Mouse (Mus musculus) forebrain, embryonic 14.5 days (tissue): ENCODE data around the gene Nedd4. TPM values are rescaled to one million over a fixed set of nuclear protein-coding genes. Genes with fewer than 3 reads are reported as not detected.

ENCODE experiments used
- ATAC-seq: fragments of 200-750 bp; cut with Nextera tagmentation; 2 replicates; pipeline ENCODE4 v1.8.0; 2017; ENCODE audit warnings: mild to moderate bottlenecking, moderate library complexity
- DNase-seq: peaks from one replicate; pipeline ENCODE4 v3.0.0-alpha.2; 2015; ENCODE audit warnings: low spot score
- H3K27ac ChIP-seq: fragments of 300-500 bp; sonication (generic); 2 replicates; pipeline ENCODE4 v1.5.1; 2014; ENCODE audit warnings: low read depth, mild to moderate bottlenecking, control low read depth, low read length, moderate library complexity
- H3K27me3 ChIP-seq: fragments of 300-500 bp; sonication (generic); replicated peaks from 2 replicates; pipeline ENCODE4 v1.6.1; 2014; ENCODE audit warnings: low read length, control low read depth, mixed read lengths; ENCODE audit not compliant: control insufficient read depth, insufficient read depth
- H3K36me3 ChIP-seq: fragments of 300-500 bp; sonication (generic); 2 replicates; pipeline ENCODE4 v1.6.1; 2014; ENCODE audit warnings: low read length, control low read depth; ENCODE audit not compliant: control insufficient read depth, insufficient read depth
- H3K4me1 ChIP-seq: fragments of 300-500 bp; sonication (generic); 2 replicates; pipeline ENCODE4 v1.6.1; 2014; ENCODE audit warnings: antibody characterized with exemption, low read length, control low read depth; ENCODE audit not compliant: control insufficient read depth, insufficient read depth
- H3K4me2 ChIP-seq: fragments of 300-500 bp; sonication (generic); 2 replicates; pipeline ENCODE4 v1.6.1; 2014; ENCODE audit warnings: mild to moderate bottlenecking, control low read depth, low read length
- H3K4me3 ChIP-seq: fragments of 300-500 bp; sonication (generic); 2 replicates; pipeline ENCODE4 v1.5.1; 2014; ENCODE audit warnings: low read depth, low read length, control low read depth
- H3K9ac ChIP-seq: fragments of 300-500 bp; sonication (generic); 2 replicates; pipeline ENCODE4 v1.6.1; 2014; ENCODE audit warnings: mild to moderate bottlenecking, low read length, control low read depth, moderate library complexity
- H3K9me3 ChIP-seq: fragments of 300-500 bp; sonication (generic); replicated peaks from 2 replicates; pipeline ENCODE4 v1.6.1; 2016; ENCODE audit warnings: low read length, control low read depth, mixed read lengths; ENCODE audit not compliant: control insufficient read depth
- WGBS: fragments of 180-500 bp; shearing (Covaris S2); extraction: QIAGEN DNeasy Blood & Tissue Kit; methylation state at CpG from one replicate; pipeline ENCODE4 v1.1.7; 2014; 5-methylcytosine and 5-hydroxymethylcytosine counted together
- polyA plus RNA-seq: library from polyadenylated mRNA; unstranded; fragments of >200 nt; fragmentation: Nextera tagmentation; extraction: Ambion mirVana; gene quantifications from 2 replicates; pipeline ENCODE4 v1.2.1, GENCODE M21; 2014

Nedd4 gene
- polyA plus RNA-seq: 437 and 459 TPM in 2 replicates

DNA sequence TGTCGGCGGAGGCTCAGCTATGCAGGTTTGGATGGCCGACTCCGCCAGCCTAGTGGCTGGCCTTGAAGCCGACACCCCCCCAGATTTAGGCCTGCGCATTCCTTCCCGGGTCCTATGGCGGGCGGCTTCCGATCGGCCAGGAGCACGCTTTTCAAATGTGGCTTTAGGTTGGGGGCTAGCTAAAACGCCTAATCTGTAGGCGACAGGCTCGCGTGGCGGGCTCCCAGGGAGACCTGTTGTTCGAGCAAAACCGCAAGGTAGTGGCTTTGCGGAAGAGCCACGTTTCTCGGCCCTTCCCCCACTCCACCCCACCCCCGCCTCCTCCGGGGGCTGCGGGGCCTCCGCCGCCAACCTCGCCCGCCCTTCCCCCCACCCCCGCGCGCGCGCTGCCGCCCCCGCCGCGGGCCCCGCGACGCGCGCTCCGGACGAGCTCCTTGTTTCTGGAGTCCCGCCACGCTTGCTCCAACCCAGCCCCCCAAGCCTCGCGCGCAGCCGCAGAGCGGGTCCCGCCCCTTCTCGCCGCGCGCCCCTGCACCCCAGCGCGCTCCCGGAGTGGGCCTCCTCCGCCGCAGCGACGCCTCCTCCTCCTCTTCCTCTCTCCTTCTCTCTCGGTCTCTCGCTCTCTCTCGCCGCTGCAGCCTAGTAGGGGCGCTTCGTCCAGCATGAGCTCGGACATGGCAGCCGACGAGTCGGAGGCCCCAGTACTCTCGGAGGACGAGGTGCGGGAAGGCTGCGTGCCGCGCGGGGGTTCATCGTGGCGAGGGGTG, at the start of gene Nedd4:
Nedd4 (plus strand) TSS at position 452 of the 767 bp plus-strand sequence.
- peak within 1 kb of the TSS; percentile 97 for H3K4me3 ChIP-seq
- H3K4me2 ChIP-seq: peak within 1 kb of the TSS; percentile 88
- H3K27me3 ChIP-seq: no peaks in the 10 kb centered on the region
- peaks cover 24% of the 10 kb centered on the region for H3K36me3 ChIP-seq
- WGBS: under 1% methylated on average over 83 of the region's 83 CpGs
- no peaks in the 10 kb centered on the region for H3K9me3 ChIP-seq
- peak; percentile 97 for DNase-seq
- peak within 1 kb of the TSS; percentile 99 for H3K27ac ChIP-seq
- H3K9ac ChIP-seq: peak within 1 kb of the TSS; percentile 99
- ATAC-seq: peak; percentile 87
- peaks cover 23% of the 10 kb centered on the region for H3K4me1 ChIP-seq

DNA sequence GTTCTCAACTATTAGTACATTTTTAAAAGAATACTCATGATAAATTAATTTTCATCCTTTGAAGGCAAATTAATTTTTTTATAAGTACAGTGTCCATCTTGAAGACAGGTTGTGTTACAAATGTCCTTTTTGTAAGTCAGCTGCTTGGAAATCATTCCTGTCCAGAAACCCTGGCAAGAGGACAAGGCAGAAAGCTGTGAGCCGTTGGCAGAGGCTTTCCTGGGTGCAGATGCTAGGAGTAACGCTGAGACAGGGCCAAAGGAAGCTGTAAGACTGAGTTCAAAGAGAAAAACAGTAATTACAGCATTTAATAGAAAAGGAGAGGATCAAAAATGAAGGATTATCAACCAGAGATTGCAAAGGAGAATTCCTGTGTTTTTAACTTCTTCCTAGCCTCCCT, 48.3 kb upstream of the Nedd4 start:
- peak; percentile 65 for DNase-seq
- Histone ChIP-seq H3K4me1 (no peaks in the 10 kb centered on the region; the same call in 1 of the 2 replicates), H3K27ac (no peak overlapping the region), H3K36me3 (peaks cover 47% of the 10 kb centered on the region), H3K9ac (no peak overlapping the region), H3K27me3 (no peaks in the 10 kb centered on the region), H3K4me2 (no peak overlapping the region), H3K9me3 (no peaks in the 10 kb centered on the region), H3K4me3 (no peak overlapping the region)
- 28% methylated on average over 2 of the region's 2 CpGs for WGBS
- ATAC-seq: no peak

DNA sequence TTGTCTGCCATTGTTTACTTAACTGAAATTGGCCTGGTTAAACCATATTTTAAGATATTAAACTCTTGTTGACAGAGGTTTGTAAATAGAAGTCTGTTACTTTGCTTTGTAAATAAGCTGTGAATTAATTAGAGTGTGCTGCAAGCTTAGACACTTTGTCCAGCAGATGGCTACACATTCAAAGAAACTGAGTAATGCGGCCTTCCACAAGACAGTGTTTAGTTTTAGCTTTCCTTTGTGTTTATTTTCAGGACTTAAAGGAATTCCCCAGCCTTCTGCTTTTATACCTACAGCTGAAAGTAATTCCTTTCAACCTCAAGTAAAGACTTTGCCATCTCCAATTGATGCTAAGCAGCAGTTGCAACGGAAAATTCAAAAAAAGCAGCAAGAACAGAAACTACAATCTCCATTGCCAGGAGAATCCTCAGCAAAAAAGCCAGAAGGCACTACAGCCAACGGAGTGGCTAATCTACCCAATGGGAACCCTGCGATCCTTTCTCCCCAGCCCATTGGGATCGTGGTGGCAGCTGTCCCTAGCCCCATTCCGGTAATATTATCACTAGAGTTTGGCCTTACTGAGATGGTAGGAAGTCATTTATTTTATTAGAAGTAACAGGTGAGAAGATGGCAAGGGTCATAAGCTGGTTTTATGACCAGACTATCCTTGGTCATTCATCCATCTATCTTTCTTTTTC, 47.2 kb upstream of the Nedd4 start:
- Histone ChIP-seq H3K36me3 (peaks cover 56% of the 10 kb centered on the region), H3K4me1 (no peaks in the 10 kb centered on the region; the same call in 1 of the 2 replicates), H3K9me3 (no peaks in the 10 kb centered on the region), H3K9ac (no peak overlapping the region), H3K4me3 (no peak overlapping the region), H3K27ac (no peak overlapping the region), H3K27me3 (no peaks in the 10 kb centered on the region), H3K4me2 (no peak overlapping the region)
- DNase-seq (peak; percentile 81), ATAC-seq (no peak)
- 65% methylated on average over 6 of the region's 6 CpGs for WGBS

DNA sequence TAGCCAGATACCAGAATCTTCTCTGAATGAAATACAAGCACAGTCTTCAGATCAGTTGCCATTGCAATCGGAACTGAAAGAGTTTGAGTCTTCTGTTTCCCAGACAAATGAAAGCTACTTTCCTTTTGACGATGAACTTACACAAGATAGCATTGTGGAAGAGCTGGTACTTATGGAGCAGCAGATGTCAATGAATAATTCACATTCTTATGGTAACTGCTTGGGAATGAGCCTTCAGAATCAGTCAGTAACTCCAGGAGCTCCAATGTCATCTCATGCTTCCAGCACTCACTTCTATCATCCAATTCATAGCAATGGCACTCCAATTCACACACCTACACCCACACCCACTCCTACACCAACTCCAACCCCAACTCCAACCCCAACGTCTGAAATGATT, 44.1 kb upstream of the Nedd4 start:
- DNase-seq (no peak), ATAC-seq (no peak)
- Histone ChIP-seq H3K4me1 (no peaks in the 10 kb centered on the region; the same call in 1 of the 2 replicates), H3K27me3 (no peaks in the 10 kb centered on the region), H3K4me2 (no peak overlapping the region), H3K4me3 (no peak overlapping the region), H3K9ac (no peak overlapping the region), H3K9me3 (no peaks in the 10 kb centered on the region), H3K36me3 (peaks cover 48% of the 10 kb centered on the region), H3K27ac (no peak overlapping the region)
- 84% methylated on average over 3 of the region's 3 CpGs for WGBS

GRCm38 (mm10) chr9:72623605-72624004, 38.5 kb upstream of the Nedd4 start:
- Histone ChIP-seq H3K9me3 (no peaks in the 10 kb centered on the region), H3K9ac (no peak overlapping the region), H3K4me3 (no peak overlapping the region), H3K36me3 (peaks cover 13% of the 10 kb centered on the region), H3K4me1 (peaks cover 7% of the 10 kb centered on the region), H3K27me3 (no peaks in the 10 kb centered on the region), H3K4me2 (no peak overlapping the region), H3K27ac (no peak overlapping the region)
- DNase-seq (no peak), ATAC-seq (no peak)
- 94% methylated on average over 1 of the region's 1 CpGs for WGBS

- Histone ChIP-seq H3K36me3 (no peaks in the 10 kb centered on the region), H3K27ac (no peak overlapping the region), H3K9ac (no peak overlapping the region), H3K27me3 (no peaks in the 10 kb centered on the region), H3K4me3 (no peak overlapping the region), H3K9me3 (no peaks in the 10 kb centered on the region), H3K4me1 (peaks cover 9% of the 10 kb centered on the region), H3K4me2 (no peak overlapping the region)
- peak; percentile 72 for DNase-seq
- peak; percentile 52; the same call in 1 of the 2 replicates for ATAC-seq
- WGBS: 43% methylated on average over 1 of the region's 1 CpGs
Measured at GRCm38 (mm10) chr9:72627598-72627997, 34.5 kb upstream of the Nedd4 start.

GRCm38 (mm10) chr9:72628591-72628990, 33.6 kb upstream of the Nedd4 start:
- H3K27me3 ChIP-seq: no peaks in the 10 kb centered on the region
- no peaks in the 10 kb centered on the region for H3K36me3 ChIP-seq
- DNase-seq: peak; percentile 82
- ATAC-seq: peak; percentile 75
- 3% methylated on average over 2 of the region's 2 CpGs for WGBS
- no peaks in the 10 kb centered on the region for H3K9me3 ChIP-seq
- no peak overlapping the region for H3K4me3 ChIP-seq
- H3K9ac ChIP-seq: no peak overlapping the region
- H3K4me1 ChIP-seq: peaks cover 9% of the 10 kb centered on the region
- H3K27ac ChIP-seq: no peak overlapping the region
- no peak overlapping the region for H3K4me2 ChIP-seq

GRCm38 (mm10) chr9:72632198-72632597, 29.9 kb upstream of the Nedd4 start:
- no peak overlapping the region for H3K4me3 ChIP-seq
- H3K27me3 ChIP-seq: no peaks in the 10 kb centered on the region
- no peaks in the 10 kb centered on the region for H3K9me3 ChIP-seq
- H3K4me1 ChIP-seq: peaks cover 9% of the 10 kb centered on the region
- no peak overlapping the region for H3K9ac ChIP-seq
- 96% methylated on average over 1 of the region's 1 CpGs for WGBS
- DNase-seq: no peak
- no peak overlapping the region for H3K27ac ChIP-seq
- no peak overlapping the region for H3K4me2 ChIP-seq
- no peaks in the 10 kb centered on the region for H3K36me3 ChIP-seq
- no peak for ATAC-seq

GRCm38 (mm10) chr9:72635134-72635533, 27.0 kb upstream of the Nedd4 start:
- no peak overlapping the region for H3K27ac ChIP-seq
- H3K4me2 ChIP-seq: no peak overlapping the region
- ATAC-seq: no peak
- H3K36me3 ChIP-seq: no peaks in the 10 kb centered on the region
- DNase-seq: peak; percentile 84
- peaks cover 9% of the 10 kb centered on the region for H3K4me1 ChIP-seq
- no peaks in the 10 kb centered on the region for H3K9me3 ChIP-seq
- no peaks in the 10 kb centered on the region for H3K27me3 ChIP-seq
- no peak overlapping the region for H3K4me3 ChIP-seq
- no peak overlapping the region for H3K9ac ChIP-seq
